Mouse (Mus musculus): ENCODE results near the gene Grik3.
A peak's percentile ranks its signal among the peaks of the same experiment; 100 is the strongest.

The Grik3 gene

GRCm38 (mm10) chr4:125640921-125641663 lies 150.6 kb downstream of the Grik3 start:
- peak; percentile 28 for DNase-seq (ENCODE audit: low read depth, low spot score)

GRCm38 (mm10) chr4:125644581-125645568 lies 154.4 kb downstream of the Grik3 start:
- no peak for DNase-seq (ENCODE audit: low read depth, low spot score)

- peak; percentile 72 for DNase-seq (ENCODE audit: low read depth, low spot score)
Measured at GRCm38 (mm10) chr4:125651676-125652246, 161.3 kb downstream of the Grik3 start.

GRCm38 (mm10) chr4:125656031-125656430 lies 165.5 kb downstream of the Grik3 start:
- DNase-seq (ENCODE audit: low read depth, low spot score) = no peak

- no peak for DNase-seq (ENCODE audit: low read depth, low spot score)
Measured at GRCm38 (mm10) chr4:125658376-125658775, 167.9 kb downstream of the Grik3 start.

GRCm38 (mm10) chr4:125661982-125662381 lies 171.5 kb downstream of the Grik3 start:
- no peak for DNase-seq (ENCODE audit: low read depth, low spot score)

- no peak for DNase-seq (ENCODE audit: low read depth, low spot score)
Measured at GRCm38 (mm10) chr4:125663262-125663661, 172.8 kb downstream of the Grik3 start.

GRCm38 (mm10) chr4:125665955-125666354 lies 175.5 kb downstream of the Grik3 start:
- DNase-seq (ENCODE audit: low read depth, low spot score) = no peak

- DNase-seq (ENCODE audit: low read depth, low spot score) = no peak
Measured at GRCm38 (mm10) chr4:125682007-125682406, 191.5 kb downstream of the Grik3 start.

- DNase-seq (ENCODE audit: low read depth, low spot score) = no peak
Measured at GRCm38 (mm10) chr4:125687078-125687477, 196.6 kb downstream of the Grik3 start.

GRCm38 (mm10) chr4:125695431-125695830 lies 204.9 kb downstream of the Grik3 start:
- DNase-seq (ENCODE audit: low read depth, low spot score) = no peak

GRCm38 (mm10) chr4:125696182-125696939 lies 205.9 kb downstream of the Grik3 start:
- peak; percentile 80 for DNase-seq (ENCODE audit: low read depth, low spot score)

- DNase-seq (ENCODE audit: low read depth, low spot score) = no peak
Measured at GRCm38 (mm10) chr4:125697626-125698025, 207.1 kb downstream of the Grik3 start.

GRCm38 (mm10) chr4:125699056-125699455 lies 208.6 kb downstream of the Grik3 start:
- no peak for DNase-seq (ENCODE audit: low read depth, low spot score)

- no peak for DNase-seq (ENCODE audit: low read depth, low spot score)
Measured at GRCm38 (mm10) chr4:125700331-125700730, 209.8 kb downstream of the Grik3 start.

- DNase-seq (ENCODE audit: low read depth, low spot score) = no peak
Measured at GRCm38 (mm10) chr4:125702607-125703309, 212.3 kb downstream of the Grik3 start.

- DNase-seq (ENCODE audit: low read depth, low spot score) = no peak
Measured at GRCm38 (mm10) chr4:125703310-125703690, 212.8 kb downstream of the Grik3 start.

GRCm38 (mm10) chr4:125705746-125706145 lies 215.2 kb downstream of the Grik3 start:
- no peak for DNase-seq (ENCODE audit: low read depth, low spot score)

- no peak for DNase-seq (ENCODE audit: low read depth, low spot score)
Measured at GRCm38 (mm10) chr4:125709716-125710115, 219.2 kb downstream of the Grik3 start.

- no peak for DNase-seq (ENCODE audit: low read depth, low spot score)
Measured at GRCm38 (mm10) chr4:125717881-125718280, 227.4 kb downstream of the Grik3 start.

Data from mesoderm, embryonic 11.5 days (tissue).